Mouse (Mus musculus) common myeloid progenitor, adult 5-6 weeks (primary cell): Measurements from ENCODE around the gene Phrf1. TPM values are rescaled to one million over a fixed set of nuclear protein-coding genes. Genes with fewer than 3 reads are reported as not detected.
A peak's percentile ranks its signal among the peaks of the same experiment; 100 is the strongest.
"Not testable (repeated sequence)": the region's sequence is repeated elsewhere in the genome, so short reads cannot be mapped to it uniquely, and the experiment has no call there.

Source experiments
- ATAC-seq: replicated peaks from 2 replicates; pipeline ENCODE4 v1.8.0; 2016; ENCODE audit warnings: low read depth, mild to moderate bottlenecking, moderate TSS enrichment, inconsistent platforms; ENCODE audit not compliant: poor library complexity, severe bottlenecking
- total RNA-seq: library from RNA; stranded (forward); fragments of 200-1000, 187-1606 nt; gene quantifications from 2 replicates; pipeline ENCODE4 v1.2.3, GENCODE M21; 2017

Phrf1 gene
- total RNA-seq, 1 experiment from 2014 or later: 114 TPM

DNA sequence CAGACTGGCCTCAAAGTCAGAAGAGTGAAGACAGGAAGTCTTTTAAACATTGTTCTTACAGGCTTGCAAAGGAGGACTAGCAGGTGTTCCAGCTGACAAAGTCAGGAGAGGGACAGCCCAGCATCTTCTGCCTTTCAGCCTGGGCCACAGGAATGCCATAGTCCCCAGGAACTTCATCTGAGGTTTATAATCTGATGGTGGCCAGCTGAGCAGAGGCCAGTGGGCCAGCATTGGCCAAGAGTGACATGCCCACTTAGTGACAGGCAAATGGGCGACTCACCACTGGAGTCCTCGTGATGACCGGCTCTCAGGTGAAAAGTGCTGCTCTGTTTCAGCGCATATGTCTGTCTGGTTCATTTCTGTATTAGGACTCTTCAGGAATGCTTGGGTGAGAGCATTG lies 2.0 kb downstream of the Phrf1 start:
- no peak for ATAC-seq

- no peak for ATAC-seq
Measured at GRCm38 (mm10) chr7:141231111-141231510, 2.5 kb downstream of the Phrf1 start.

DNA sequence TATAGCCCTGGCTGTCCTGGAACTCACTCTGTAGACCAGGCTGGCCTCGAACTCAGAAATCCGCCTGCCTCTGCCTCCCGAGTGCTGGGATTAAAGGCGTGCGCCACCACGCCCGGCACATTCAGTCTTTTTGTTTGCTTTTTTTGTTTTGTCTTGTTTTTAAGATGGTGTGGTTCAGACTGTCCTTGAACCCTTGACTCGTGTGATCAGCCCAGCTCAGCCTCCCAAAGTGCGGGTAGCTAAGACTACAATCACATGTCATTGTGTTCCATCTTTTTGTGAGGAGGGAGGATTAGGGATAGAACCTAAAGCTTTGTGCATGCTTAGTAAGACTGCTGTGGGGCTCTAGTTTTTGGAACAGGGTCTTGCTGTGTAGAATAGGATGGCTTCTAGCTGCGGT lies 3.0 kb downstream of the Phrf1 start:
- ATAC-seq: no peak

DNA sequence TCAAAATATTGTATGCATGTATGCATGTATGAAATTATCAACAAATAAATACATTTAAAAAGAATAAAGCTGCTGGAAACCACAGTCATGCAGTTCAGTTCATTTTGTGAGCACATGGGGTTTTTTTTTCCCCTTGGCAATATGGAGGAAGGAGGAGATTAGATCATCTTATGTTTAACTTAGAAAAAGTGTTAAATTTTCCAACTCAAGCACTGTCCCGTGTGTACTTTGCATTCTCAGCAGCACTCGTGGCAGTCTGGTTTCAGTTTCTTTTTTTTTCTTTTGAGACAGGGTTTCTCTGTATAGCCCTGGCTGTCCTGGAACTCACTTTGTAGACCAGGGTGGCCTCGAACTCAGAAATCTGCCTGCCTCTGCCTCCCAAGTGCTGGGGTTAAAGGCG lies 21.9 kb downstream of the Phrf1 start:
- not testable (repeated sequence) for ATAC-seq

DNA sequence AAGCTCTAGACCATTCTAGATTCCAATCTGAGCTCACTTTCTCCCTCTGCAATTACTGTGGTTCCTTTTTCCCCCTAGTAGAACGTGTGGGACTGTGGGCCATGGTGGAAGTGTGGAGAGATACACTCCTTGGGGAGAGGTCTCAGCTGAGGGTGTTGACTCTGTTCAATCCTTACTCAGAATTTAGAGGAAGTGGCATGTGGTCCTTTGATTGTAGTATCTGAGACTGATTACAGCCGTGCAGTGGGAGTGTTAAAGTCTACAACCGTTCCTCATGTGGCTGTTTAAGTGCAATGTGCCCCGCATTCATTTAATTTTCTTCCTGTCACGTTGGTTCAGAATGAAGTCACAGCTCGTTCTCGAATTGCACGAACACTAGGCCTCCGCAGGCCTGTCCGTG lies 27.6 kb downstream of the Phrf1 start:
- no peak for ATAC-seq

GRCm38 (mm10) chr7:141261480-141261879 lies 32.9 kb downstream of the Phrf1 start:
- ATAC-seq: no peak

DNA sequence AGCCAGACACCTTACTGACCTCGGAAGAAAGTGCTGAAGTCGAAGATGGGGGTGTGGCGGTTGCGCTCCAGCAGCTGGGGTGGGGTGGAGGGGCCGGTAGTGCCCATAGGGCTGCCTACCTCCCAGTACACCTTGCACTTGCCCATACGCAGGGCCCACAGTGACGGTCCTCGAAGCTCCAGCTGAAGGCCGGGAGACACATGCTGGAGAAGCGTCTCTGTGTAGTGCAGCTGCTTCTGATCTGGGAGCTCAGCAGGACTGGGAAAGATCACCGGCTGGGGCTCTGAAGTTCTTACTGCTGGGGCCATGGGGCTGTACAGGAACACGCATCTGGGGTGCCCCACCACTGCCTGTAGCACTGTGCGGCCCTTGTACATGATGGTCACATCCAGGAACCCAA lies 35.1 kb downstream of the Phrf1 start:
- ATAC-seq: no peak

DNA sequence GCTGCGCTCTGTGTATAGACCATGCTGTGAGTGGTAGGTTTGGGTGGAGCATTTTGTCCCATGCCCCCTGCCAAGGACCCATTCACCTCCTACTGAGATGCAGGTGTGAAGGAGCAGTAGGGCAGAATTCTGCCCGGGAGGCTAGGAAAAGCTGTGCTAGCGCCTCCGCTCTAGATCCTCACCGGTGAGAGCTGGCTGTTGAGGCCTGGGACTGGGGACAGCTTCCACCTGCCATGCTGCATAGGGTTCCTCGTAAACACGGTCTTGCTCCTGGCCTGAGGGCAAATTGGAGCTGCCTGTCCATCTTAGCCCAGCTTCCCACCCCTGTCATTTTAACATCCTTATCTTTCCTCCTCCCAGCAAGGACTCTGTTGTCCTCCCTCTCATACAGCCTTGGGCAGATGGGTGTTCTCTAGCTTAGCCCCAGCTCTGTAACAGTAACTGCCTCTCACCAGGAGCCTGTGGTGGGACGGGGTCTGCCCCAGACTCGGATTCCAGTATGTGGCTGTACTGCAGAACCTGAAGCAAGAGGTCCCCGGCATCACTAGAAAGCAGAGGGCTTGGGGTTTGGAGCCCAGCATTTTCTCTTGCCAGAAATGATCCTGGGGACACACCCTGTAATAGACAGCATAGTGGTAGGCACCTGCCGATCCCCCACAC lies 35.6 kb downstream of the Phrf1 start:
- no peak for ATAC-seq

DNA sequence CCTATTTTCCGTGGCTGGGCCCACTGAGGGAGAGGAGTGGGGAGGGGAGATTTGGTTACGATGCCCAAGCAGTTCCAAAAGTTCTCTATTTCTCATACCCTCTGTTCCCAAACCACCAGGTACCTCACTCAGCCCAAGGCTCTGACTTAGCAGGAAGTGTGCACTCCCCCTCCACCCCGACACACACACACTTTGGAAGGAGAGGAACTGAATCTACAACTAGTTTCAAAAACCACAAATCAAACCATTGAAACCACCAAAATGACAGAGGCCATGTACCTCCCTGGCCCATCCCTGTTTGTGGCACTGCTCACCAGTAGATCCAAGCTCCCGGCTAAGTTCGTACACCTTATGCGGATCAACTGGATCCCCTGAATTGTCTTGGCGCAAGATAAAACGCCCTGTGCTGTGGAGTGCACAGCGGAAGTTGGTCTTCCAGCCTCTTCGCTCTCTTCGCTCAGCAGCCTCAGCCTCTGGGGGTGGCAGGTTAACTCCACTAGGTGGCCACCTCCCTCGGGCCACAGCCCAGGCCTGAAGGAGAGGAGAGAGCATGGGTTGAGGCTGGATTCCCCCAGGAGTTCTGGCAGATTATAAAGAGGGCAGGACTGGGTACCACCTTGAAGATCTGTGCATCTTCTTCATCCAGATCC lies 36.3 kb downstream of the Phrf1 start:
- peak; percentile 45 for ATAC-seq

- ATAC-seq: no peak
Measured at GRCm38 (mm10) chr7:141265411-141265738, 36.8 kb downstream of the Phrf1 start.

DNA sequence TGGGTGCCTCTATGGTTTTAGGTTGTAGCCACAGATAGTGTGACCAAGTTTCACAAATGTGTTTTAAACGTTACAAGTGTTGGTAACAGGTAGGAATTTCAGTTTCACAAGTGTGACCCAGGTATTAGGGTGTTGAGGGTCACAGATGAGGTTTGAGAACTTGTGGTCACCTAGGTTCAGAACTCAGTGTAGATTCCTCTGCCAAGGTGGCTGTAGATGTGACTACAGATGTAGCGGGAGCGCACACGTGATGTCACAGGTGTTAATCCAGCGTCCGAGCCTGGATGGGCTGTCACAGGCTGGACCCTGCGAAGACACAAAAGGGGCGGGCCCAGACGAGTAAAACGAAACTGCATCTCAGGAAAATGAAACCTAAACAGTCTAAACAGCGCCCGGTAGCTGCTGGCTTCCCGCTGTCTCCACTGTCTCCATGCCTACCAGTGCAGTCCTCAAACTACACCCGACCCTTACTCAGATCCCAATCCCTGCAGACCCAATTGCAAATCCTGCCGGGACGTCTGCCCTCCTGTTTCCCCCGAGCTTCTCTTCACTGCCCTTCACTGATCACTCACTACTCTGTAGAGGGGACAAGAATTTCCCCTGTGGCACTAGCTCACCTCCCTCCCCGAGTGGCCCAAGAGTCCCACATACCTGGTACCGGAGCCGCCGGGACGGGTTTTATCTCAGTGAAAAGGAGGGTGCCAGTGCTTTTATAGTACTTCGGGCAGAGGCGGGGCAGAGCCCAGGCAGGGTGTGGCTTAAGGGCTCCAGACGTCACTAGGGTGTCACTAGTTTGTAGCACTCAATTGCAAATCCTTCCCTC lies 37.4 kb downstream of the Phrf1 start, which contains the start of gene Irf7:
TSS of gene Irf7 (minus strand) at position 743 of the 823 bp plus-strand sequence.
- peak; percentile 63 for ATAC-seq

GRCm38 (mm10) chr7:141268466-141269272 lies 40.1 kb downstream of the Phrf1 start:
- peak; percentile 55 for ATAC-seq

GRCm38 (mm10) chr7:141269273-141269545 lies 40.6 kb downstream of the Phrf1 start:
- ATAC-seq: peak; percentile 7; the same call in 1 of the 2 replicates

DNA sequence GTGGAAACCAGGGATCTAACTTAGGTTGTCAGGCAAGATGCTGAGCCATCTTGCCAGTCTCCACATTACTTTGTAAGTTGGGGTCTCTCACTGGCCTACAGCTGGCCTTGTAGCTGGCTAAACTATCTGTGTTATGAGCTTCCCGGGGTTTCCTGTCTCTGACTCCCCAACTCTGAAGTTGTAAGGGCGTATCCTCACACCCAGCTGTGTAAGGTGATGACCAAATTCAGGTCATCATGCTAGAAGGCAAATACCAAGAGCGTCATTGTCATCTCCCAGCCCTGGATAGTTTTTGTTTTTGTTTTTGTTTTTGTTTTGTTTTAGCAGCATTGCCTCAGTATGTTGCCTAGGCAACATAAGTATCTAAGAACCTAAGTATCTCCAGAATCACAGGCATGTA lies 42.0 kb downstream of the Phrf1 start:
- no peak for ATAC-seq

DNA sequence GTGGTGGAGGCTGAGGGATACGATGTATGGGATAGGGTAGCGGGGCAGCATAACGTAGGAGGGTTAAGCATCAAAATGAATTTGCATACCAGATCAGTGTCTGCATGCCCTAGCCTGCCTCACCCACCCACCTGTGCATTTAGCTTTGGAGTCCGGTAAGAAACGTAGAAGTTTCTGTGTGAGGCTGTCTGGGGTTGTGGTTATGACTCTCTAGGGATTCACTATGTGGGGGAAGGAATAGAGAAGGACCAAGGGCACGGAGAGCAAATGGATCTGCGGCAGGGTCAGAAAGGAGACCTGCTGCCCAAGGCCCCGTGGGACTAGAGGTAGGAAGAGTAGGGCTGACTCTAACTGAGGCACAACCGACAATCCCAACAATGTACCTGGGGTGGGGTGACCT lies 46.8 kb downstream of the Phrf1 start:
- no peak for ATAC-seq

GRCm38 (mm10) chr7:141276546-141276945 lies 48.0 kb downstream of the Phrf1 start, which contains the start of gene Cdhr5:
Cdhr5 (minus strand) TSS chr7:141276786.
- no peak for ATAC-seq

- ATAC-seq: no peak
Measured at GRCm38 (mm10) chr7:141277701-141278678, 49.4 kb downstream of the Phrf1 start.

- ATAC-seq: peak; percentile 47
Measured at GRCm38 (mm10) chr7:141278766-141279590, 50.4 kb downstream of the Phrf1 start, which contains the start of gene Sct. Sct (minus strand) TSS chr7:141279133.
